Mouse (Mus musculus) mouse trophoblast stem cell (cell line): ENCODE measurements around the gene Gyg.
"Not testable (repeated sequence)": the region's sequence is repeated elsewhere in the genome, so short reads cannot be mapped to it uniquely, and the experiment has no call there.

ENCODE experiments used
- in situ Hi-C, 2 experiments: fragments of 300-500 bp; cut with MseI, MboI; formaldehyde crosslinking; loops; 2 replicates in 1 of 2; 3 replicates in 1 of 2; pipeline ENCODE4 v1.15.1; 2025

Gyg gene

GRCm38 (mm10) chr3:20131350-20131720 is 23.8 kb downstream of the Gyg start:
- in situ Hi-C loops = no loop called here

GRCm38 (mm10) chr3:20130456-20131349 is 24.4 kb downstream of the Gyg start:
- in situ Hi-C loops = no loop called here

- in situ Hi-C loops = no loop called here
Observed at GRCm38 (mm10) chr3:20129491-20129890, 25.6 kb downstream of the Gyg start.

GRCm38 (mm10) chr3:20127047-20127595 is 28.0 kb downstream of the Gyg start:
- in situ Hi-C loops = no loop called here

GRCm38 (mm10) chr3:20125604-20126003 is 29.5 kb downstream of the Gyg start:
- in situ Hi-C loops = no loop called here

GRCm38 (mm10) chr3:20121582-20121981 is 33.5 kb downstream of the Gyg start:
- in situ Hi-C loops = not testable (repeated sequence)

GRCm38 (mm10) chr3:20119686-20120244 is 35.4 kb downstream of the Gyg start:
- in situ Hi-C loops = no loop called here

- in situ Hi-C loops = no loop called here
Observed at GRCm38 (mm10) chr3:20119044-20119591, 36.0 kb downstream of the Gyg start.

- in situ Hi-C loops = no loop called here
Observed at GRCm38 (mm10) chr3:20111913-20112312, 43.2 kb downstream of the Gyg start.

- in situ Hi-C loops = no loop called here
Observed at GRCm38 (mm10) chr3:20108881-20109280, 46.2 kb downstream of the Gyg start.

- in situ Hi-C loops = no loop called here
Observed at GRCm38 (mm10) chr3:20104776-20105175, 50.3 kb downstream of the Gyg start.

GRCm38 (mm10) chr3:20104318-20104717 is 50.8 kb downstream of the Gyg start:
- in situ Hi-C loops = no loop called here

GRCm38 (mm10) chr3:20103830-20104229 is 51.3 kb downstream of the Gyg start:
- in situ Hi-C loops = no loop called here

- in situ Hi-C loops = no loop called here
Observed at GRCm38 (mm10) chr3:20082161-20082560, 73.0 kb downstream of the Gyg start.

GRCm38 (mm10) chr3:20076145-20077053 is 78.7 kb downstream of the Gyg start:
- in situ Hi-C loops = no loop called here
